Mouse (Mus musculus) T-helper 17 cell (primary cell): ENCODE results near the gene Ptprr.

ENCODE experiments used
- in situ Hi-C, 2 experiments: fragments of 300-600 bp; cut with MboI, MseI; formaldehyde crosslinking; loops; 1 replicate in 1 of 2; 2 replicates in 1 of 2; pipeline ENCODE4 v1.15.1; 2025; ENCODE audit warnings: high pct_unique_total_duplicates in 2 of 2

Ptprr gene

GRCm38 (mm10) chr10:116310516-116311210, 292.6 kb downstream of the Ptprr start:
- in situ Hi-C loops = no loop called here

GRCm38 (mm10) chr10:116319246-116319645, 301.2 kb downstream of the Ptprr start:
- in situ Hi-C loops = no loop called here
